Mouse (Mus musculus) urinary bladder, postnatal 4 days (tissue): ENCODE measurements around the gene Olfr1511.
"Not testable (repeated sequence)": the region's sequence is repeated elsewhere in the genome, so short reads cannot be mapped to it uniquely, and the experiment has no call there.

Source experiments
- DNase-seq, 2 experiments: peaks; one replicate each; pipeline ENCODE4 v3.0.0; 2021 to 2022; ENCODE audit warnings: low spot score in 2 of 2

The Olfr1511 gene

GRCm38 (mm10) chr14:52397279-52397678 lies at the start of gene Olfr1511:
Gene Olfr1511 (minus strand): TSS chr14:52397379.
- no peak for DNase-seq

- DNase-seq: no peak
These were observed 45.5 kb upstream of the Olfr1511 start, which contains the start of gene Olfr1509 for GRCm38 (mm10) chr14:52442690-52443089. Gene Olfr1509 (plus strand): TSS chr14:52442990.

- no peak for DNase-seq
These were observed 30.5 kb upstream of the Olfr1511 start for GRCm38 (mm10) chr14:52427686-52428085.

GRCm38 (mm10) chr14:52414273-52414672 lies 17.1 kb upstream of the Olfr1511 start, which contains the start of gene Olfr1510:
Gene Olfr1510 (minus strand): TSS chr14:52414373.
- DNase-seq: no peak

- not testable (repeated sequence) for DNase-seq
These were observed 13.2 kb upstream of the Olfr1511 start for GRCm38 (mm10) chr14:52410142-52410919.

GRCm38 (mm10) chr14:52390084-52390848 lies 6.9 kb downstream of the Olfr1511 start:
- DNase-seq: not testable (repeated sequence)

GRCm38 (mm10) chr14:52379068-52379467 lies 18.1 kb downstream of the Olfr1511 start, which contains the start of gene Olfr1512:
Gene Olfr1512 (minus strand): TSS chr14:52379168.
- DNase-seq: no peak

- DNase-seq: no peak
These were observed 28.4 kb downstream of the Olfr1511 start for GRCm38 (mm10) chr14:52368741-52369140.

GRCm38 (mm10) chr14:52356308-52356707 lies 40.9 kb downstream of the Olfr1511 start, which contains the start of gene Olfr1513:
Gene Olfr1513 (minus strand): TSS chr14:52356408.
- no peak for DNase-seq
